Mouse (Mus musculus): Measurements from ENCODE around the gene Dync1h1. TPM values are rescaled to one million over a fixed set of nuclear protein-coding genes. Genes with fewer than 3 reads are reported as not detected.

The Dync1h1 gene
- polyA plus RNA-seq (2017; shearing (Covaris generic)) = 10 to 100 TPM; 39.7 to 41.0 TPM

- peak; percentile 96 for ATAC-seq
Observed at GRCm38 (mm10) chr12:110601241-110602218, at the start of gene Dync1h1. Gene Dync1h1 (plus strand): TSS chr12:110601452.

GRCm38 (mm10) chr12:110552113-110552512, 49.1 kb upstream of the Dync1h1 start:
- ATAC-seq = no peak

- ATAC-seq = no peak
Observed at GRCm38 (mm10) chr12:110553362-110553761, 47.9 kb upstream of the Dync1h1 start.

- no peak for ATAC-seq
Observed at GRCm38 (mm10) chr12:110555536-110556240, 45.6 kb upstream of the Dync1h1 start.

- no peak for ATAC-seq
Observed at GRCm38 (mm10) chr12:110556861-110557628, 44.2 kb upstream of the Dync1h1 start.

- ATAC-seq = no peak
Observed at GRCm38 (mm10) chr12:110558175-110558574, 43.1 kb upstream of the Dync1h1 start.

- ATAC-seq = no peak
Observed at GRCm38 (mm10) chr12:110563383-110563782, 37.9 kb upstream of the Dync1h1 start.

- ATAC-seq = no peak
Observed at GRCm38 (mm10) chr12:110564848-110565247, 36.4 kb upstream of the Dync1h1 start.

GRCm38 (mm10) chr12:110566366-110566765, 34.9 kb upstream of the Dync1h1 start:
- no peak for ATAC-seq

- ATAC-seq = no peak
Observed at GRCm38 (mm10) chr12:110571050-110571449, 30.2 kb upstream of the Dync1h1 start.

GRCm38 (mm10) chr12:110572351-110572750, 28.9 kb upstream of the Dync1h1 start:
- no peak for ATAC-seq

- ATAC-seq = no peak
Observed at GRCm38 (mm10) chr12:110573635-110574034, 27.6 kb upstream of the Dync1h1 start.

- ATAC-seq = no peak
Observed at GRCm38 (mm10) chr12:110575926-110576325, 25.3 kb upstream of the Dync1h1 start.

- ATAC-seq = no peak
Observed at GRCm38 (mm10) chr12:110578333-110578732, 22.9 kb upstream of the Dync1h1 start.

GRCm38 (mm10) chr12:110588622-110589021, 12.6 kb upstream of the Dync1h1 start:
- ATAC-seq = no peak

GRCm38 (mm10) chr12:110590804-110591259, 10.4 kb upstream of the Dync1h1 start:
- ATAC-seq = peak; percentile 0

- peak; percentile 95 for ATAC-seq
Observed at GRCm38 (mm10) chr12:110591260-110591883, 9.9 kb upstream of the Dync1h1 start.

- ATAC-seq = no peak
Observed at GRCm38 (mm10) chr12:110598527-110598926, 2.7 kb upstream of the Dync1h1 start.

- no peak for ATAC-seq
Observed at GRCm38 (mm10) chr12:110599791-110600190, 1.5 kb upstream of the Dync1h1 start.

- no peak for ATAC-seq
Observed at GRCm38 (mm10) chr12:110600225-110600991, 844 bp upstream of the Dync1h1 start.

GRCm38 (mm10) chr12:110606161-110606560, 4.9 kb downstream of the Dync1h1 start:
- ATAC-seq = no peak

All from CD4-positive, CD25-positive, alpha-beta regulatory T cell, adult 4 months (primary cell).